In genomic region chr10:4088744-4089414, GRCm38 (mm10) we compare ENCODE assay signal across 8 mouse cellular contexts.
DNase-seq lines count a peak whose midpoint lies in the region; ATAC-seq and TF ChIP-seq lines count a peak whose summit lies in the region.
"Had no signal": no experiment of that assay in that cellular context is flagged by ENCODE, and none has a peak within 500 bp of the region (broad histone marks: within the 10 kb centered on the region; RNA-seq: fewer than 3 reads in every experiment).

No protein-coding gene starts in this region.

- 90% methylated on average over 7 of the region's 7 CpGs for WGBS in limb, embryonic 11.5 days
- 82% methylated on average over 7 of the region's 7 CpGs for WGBS in limb, embryonic 10.5 days
- 70% methylated on average over 7 of the region's 7 CpGs for WGBS in embryonic facial prominence, embryonic 12.5 days

- H3K4me1 ChIP-seq in limb, embryonic 11.5 days (ENCODE audit: control insufficient read depth, insufficient read depth, low read length) = no peaks in the 10 kb centered on the region
- H3K4me1 ChIP-seq in limb, embryonic 10.5 days = no peaks in the 10 kb centered on the region
- H3K4me1 ChIP-seq in embryonic facial prominence, embryonic 12.5 days = no peaks in the 10 kb centered on the region
- H3K4me1 ChIP-seq: limb, embryonic 15.5 days had no signal

- no peak overlapping the region for H3K4me3 ChIP-seq in limb, embryonic 11.5 days (ENCODE audit: low read depth, low read length)
- no peak overlapping the region for H3K4me3 ChIP-seq in limb, embryonic 10.5 days
- no peak overlapping the region for H3K4me3 ChIP-seq in embryonic facial prominence, embryonic 12.5 days
- H3K4me3 ChIP-seq: limb, embryonic 15.5 days had no signal

- H3K27me3 ChIP-seq in limb, embryonic 11.5 days (ENCODE audit: control insufficient read depth, insufficient read depth, low read length) = no peaks in the 10 kb centered on the region
- no peaks in the 10 kb centered on the region for H3K27me3 ChIP-seq in limb, embryonic 10.5 days (ENCODE audit: low read depth, poor library complexity, severe bottlenecking)
- H3K27me3 ChIP-seq in Patski = no peaks in the 10 kb centered on the region
- H3K27me3 ChIP-seq in embryonic facial prominence, embryonic 12.5 days = no peaks in the 10 kb centered on the region
- H3K27me3 ChIP-seq: limb, embryonic 15.5 days had no signal

- POLR2A ChIA-PET in Patski (lab: Charles Lee) = interaction anchor here (0.7 to 0.9 kb wide), 2 partner anchors 17 to 70 kb away, joined by 3 to 5 read pairs; no protein-coding TSS in a partner anchor

- peaks cover 3% of the 10 kb centered on the region; the same call in 1 of the 2 replicates for H3K36me3 ChIP-seq in limb, embryonic 11.5 days (ENCODE audit: control insufficient read depth, insufficient read depth, low read length)
- H3K36me3 ChIP-seq in limb, embryonic 10.5 days = peaks cover 35% of the 10 kb centered on the region
- H3K36me3 ChIP-seq in embryonic facial prominence, embryonic 12.5 days = no peaks in the 10 kb centered on the region

- H3K9me3 ChIP-seq in limb, embryonic 11.5 days (ENCODE audit: control insufficient read depth, low read length) = no peaks in the 10 kb centered on the region
- no peaks in the 10 kb centered on the region for H3K9me3 ChIP-seq in limb, embryonic 10.5 days (replicated peaks)
- H3K9me3 ChIP-seq in embryonic facial prominence, embryonic 12.5 days = no peaks in the 10 kb centered on the region
- H3K9me3 ChIP-seq: limb, embryonic 15.5 days had no signal

- in situ Hi-C loops in Patski (cut with MboI; ENCODE audit: low pct_unique_long_range_greater_than_20kb) = no loop called here

- H3K4me2 ChIP-seq in limb, embryonic 11.5 days (ENCODE audit: low read depth, severe bottlenecking) = no peak overlapping the region
- H3K4me2 ChIP-seq in embryonic facial prominence, embryonic 12.5 days (replicated peaks) = no peak overlapping the region
- H3K4me2 ChIP-seq: limb, embryonic 15.5 days had no signal

- CTCF ChIA-PET in Patski (lab: Charles Lee) = interaction anchor here (1.0 to 2.6 kb wide), 10 partner anchors 9 to 243 kb away, joined by 3 to 18 read pairs (median 4); no protein-coding TSS in a partner anchor

- no peak for ATAC-seq in limb, embryonic 11.5 days (ENCODE audit: insufficient number of reproducible peaks, low FRiP score, low TSS enrichment, low read depth)
- no peak for ATAC-seq in Patski
- ATAC-seq in embryonic facial prominence, embryonic 12.5 days (ENCODE audit: insufficient number of reproducible peaks, insufficient read depth, low FRiP score, low TSS enrichment) = 0 out of 2 replicates have a peak, but pooled peaks have one; percentile 10

- TF ChIP-seq CTCF in Patski (IDR thresholded peaks at IDR 0.05) = peak; percentile 75

- H3K27ac ChIP-seq in limb, embryonic 11.5 days (replicated peaks; ENCODE audit: low read depth, low read length) = no peak overlapping the region
- no peak overlapping the region for H3K27ac ChIP-seq in limb, embryonic 10.5 days
- no peak overlapping the region for H3K27ac ChIP-seq in embryonic facial prominence, embryonic 12.5 days
- H3K27ac ChIP-seq: limb, embryonic 15.5 days had no signal

- DNase-seq in limb, embryonic 11.5 days (ENCODE audit: low spot score) = peak; percentile 50
- DNase-seq in limb, embryonic 10.5 days (ENCODE audit: low spot score) = no peak
- no peak for DNase-seq in Patski (ENCODE audit: low read depth, low spot score)
- DNase-seq in lung, postnatal 14 days = peak; percentile 69
- no peak for DNase-seq in frontal cortex, postnatal 36 days (ENCODE audit: low spot score in 2 of 2)
- no peak for DNase-seq in adrenal gland, adult 18-20 months (ENCODE audit: low spot score in 2 of 2)

- no peak overlapping the region for H3K9ac ChIP-seq in limb, embryonic 11.5 days (ENCODE audit: low read length)
- no peak overlapping the region for H3K9ac ChIP-seq in embryonic facial prominence, embryonic 12.5 days
- H3K9ac ChIP-seq: limb, embryonic 15.5 days had no signal

Comparison
In these comparisons a context has a peak if more than half of its experiments do, and no peak if none do; other contexts are left out.
1. DNase-seq: peak in limb, embryonic 11.5 days (single experiment) and lung, postnatal 14 days (single experiment); none in limb, embryonic 10.5 days (single experiment), Patski (single experiment), frontal cortex, postnatal 36 days (0 of 2) and adrenal gland, adult 18-20 months (0 of 2).